Mouse (Mus musculus) B cell, adult 2 months (primary cell): ENCODE results near the gene Olfr898.

Experiments
- DNase-seq, 2 experiments: peaks; one replicate each; pipeline ENCODE4 v3.0.0; 2022

Gene Olfr898

DNA sequence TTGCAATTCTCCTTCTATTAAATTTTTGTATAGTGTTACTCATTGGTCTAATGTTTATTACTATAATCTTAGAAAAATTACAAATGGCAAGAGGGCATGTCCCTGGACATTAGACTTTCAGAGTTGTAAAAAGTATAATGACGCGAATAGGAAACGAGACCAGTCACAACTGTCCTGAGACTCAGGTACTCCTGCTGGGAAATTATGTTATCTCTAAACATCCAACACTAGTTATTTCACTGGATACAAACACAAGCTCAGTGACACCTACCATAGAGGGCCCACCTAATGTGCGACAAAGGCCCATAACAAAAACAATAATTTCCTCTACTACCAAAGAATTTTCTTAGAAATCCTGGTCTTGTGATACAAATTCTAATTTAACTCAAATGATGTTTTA lies at the start of gene Olfr898:
Gene Olfr898 (plus strand): TSS at position 301 of the 400 bp plus-strand sequence.
- DNase-seq = no peak

DNA sequence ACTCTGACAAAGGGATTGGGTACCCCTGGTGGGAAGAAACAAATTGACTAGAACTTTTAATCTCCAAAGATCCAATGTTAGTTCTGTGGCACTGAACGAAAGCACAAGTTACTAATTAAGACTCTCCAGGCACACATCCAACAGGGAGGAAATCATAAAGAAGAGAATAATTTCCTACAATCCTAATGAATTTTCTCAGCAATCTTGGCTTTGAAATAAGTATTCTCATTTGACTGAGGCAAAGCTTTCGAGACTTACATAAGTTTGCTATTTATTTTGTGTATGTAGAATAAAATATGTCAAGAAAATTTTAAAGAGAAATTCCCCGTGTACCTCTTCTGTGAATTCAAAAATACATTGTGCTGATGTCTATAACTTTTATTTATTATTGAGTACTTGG lies 19.5 kb upstream of the Olfr898 start, which contains the start of gene Olfr25:
Gene Olfr25 (plus strand): TSS at position 301 of the 400 bp plus-strand sequence.
- no peak for DNase-seq

DNA sequence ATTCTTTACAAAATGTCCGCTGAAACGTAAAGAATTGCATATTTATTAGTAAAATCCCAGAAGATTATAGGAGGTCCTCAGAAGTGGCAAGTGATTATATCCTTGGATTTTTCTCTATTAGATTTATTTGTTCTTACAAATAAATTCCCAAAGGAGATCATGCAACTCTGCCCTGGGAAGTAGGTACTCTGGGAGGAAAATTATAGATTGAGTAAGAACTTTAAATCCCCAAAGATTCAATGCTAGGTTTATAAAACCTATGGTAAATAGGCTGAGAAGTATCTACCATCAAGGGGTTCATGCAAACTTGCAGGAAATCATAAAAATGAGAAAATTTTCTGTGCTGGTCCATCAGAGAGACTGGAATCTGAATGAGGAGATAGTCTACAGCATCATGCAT lies 18.4 kb downstream of the Olfr898 start, which contains the start of gene Olfr250:
Gene Olfr250 (plus strand): TSS at position 301 of the 400 bp plus-strand sequence.
- DNase-seq = no peak

DNA sequence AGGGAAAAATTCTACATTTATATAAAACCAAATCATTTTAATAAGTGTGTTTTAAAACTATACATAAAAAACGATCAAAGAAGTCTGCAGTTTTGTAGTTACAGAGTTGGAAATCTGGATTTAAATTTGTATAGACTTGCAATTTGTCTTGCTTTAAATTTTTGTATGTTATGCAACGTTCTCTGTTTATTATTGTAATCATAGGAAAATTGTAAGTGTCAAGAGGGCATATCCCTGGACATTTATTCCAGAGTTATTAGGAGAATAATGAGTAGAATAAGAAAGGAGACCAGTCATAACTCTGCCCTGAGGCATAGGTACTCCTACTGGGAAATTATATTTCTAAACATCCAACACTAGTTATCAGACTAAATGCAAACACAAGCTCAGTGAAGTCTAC lies 28.6 kb downstream of the Olfr898 start, which contains the start of gene Olfr251:
Gene Olfr251 (plus strand): TSS at position 301 of the 400 bp plus-strand sequence.
- no peak for DNase-seq

DNA sequence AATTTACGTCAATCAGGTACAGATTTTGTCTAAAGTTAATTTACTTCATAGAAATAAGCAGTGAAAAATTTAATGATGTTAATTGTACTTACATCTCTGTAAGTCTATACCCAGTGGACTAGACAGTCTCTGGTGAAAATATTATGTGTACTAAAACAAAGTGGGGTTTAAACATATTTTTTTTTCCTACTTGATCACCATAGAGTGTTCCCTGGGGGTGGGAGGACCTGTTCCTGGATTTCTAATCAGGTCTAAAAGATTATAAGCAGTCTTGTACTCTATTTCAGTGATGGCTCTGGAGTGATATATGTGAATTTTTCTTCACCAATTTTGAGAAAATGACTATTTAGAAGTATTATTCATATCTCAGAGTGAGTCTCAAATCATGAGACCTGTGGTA lies 53.2 kb downstream of the Olfr898 start, which contains the start of gene Olfr147:
Gene Olfr147 (plus strand): TSS at position 301 of the 400 bp plus-strand sequence.
- no peak for DNase-seq
